Mouse (Mus musculus) gastrocnemius, adult 18-20 months (tissue): ENCODE measurements at regions not wholly inside any gene's neighbourhood (a gene's known extent, or its start where the extent isn't known, plus 50 kb on each side); places are given as distances from the start of the nearest gene placed in this dataset.

Experiments
- DNase-seq: peaks from one replicate; pipeline ENCODE4 v3.0.0; 2021; ENCODE audit warnings: low spot score

GRCm38 (mm10) chr2:79132518-79132845, 122.7 kb upstream of the Itga4 start:
- DNase-seq = no peak

DNA sequence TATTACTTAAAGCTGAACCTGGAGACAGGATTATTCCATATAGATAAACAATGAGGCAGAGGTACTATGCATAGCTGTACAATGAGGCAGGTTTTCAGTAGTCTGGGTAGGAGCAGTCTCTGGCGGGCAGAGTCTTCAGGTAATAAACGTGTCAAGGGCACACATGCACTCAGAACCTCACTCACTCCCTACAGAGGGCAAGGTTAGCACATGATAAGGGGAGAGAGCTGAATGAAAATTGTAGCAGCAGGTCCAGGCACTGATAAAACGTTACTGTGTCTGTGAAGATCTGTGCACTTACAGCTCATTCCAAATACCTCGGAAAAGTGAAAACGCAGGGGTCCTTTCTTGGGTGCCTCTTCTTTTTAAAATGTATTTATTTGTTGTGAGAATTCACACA, 120.9 kb upstream of the Itga4 start:
- no peak for DNase-seq

DNA sequence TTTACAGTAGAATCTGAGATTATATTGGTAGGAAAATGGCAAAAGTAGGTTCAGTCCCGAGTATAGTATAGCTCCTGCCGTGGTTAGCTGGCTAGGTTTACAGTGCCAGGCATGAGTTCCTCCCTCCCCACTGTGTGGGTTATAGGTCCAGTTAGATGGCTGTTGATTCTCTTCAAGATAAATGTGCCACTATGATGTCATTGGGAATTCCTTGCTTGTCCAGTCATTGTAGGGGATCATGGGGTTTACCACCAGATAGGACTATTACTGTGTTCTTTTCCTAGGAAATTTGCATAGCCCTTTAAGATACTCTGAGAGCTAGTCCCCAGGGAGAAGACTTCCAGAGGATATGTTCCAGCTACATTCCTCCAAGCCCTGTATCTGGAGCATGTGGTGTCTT, 119.2 kb upstream of the Itga4 start:
- DNase-seq = no peak

- DNase-seq = no peak
These were observed 118.4 kb upstream of the Itga4 start for GRCm38 (mm10) chr2:79136619-79137458.

GRCm38 (mm10) chr2:79137694-79138171, 117.5 kb upstream of the Itga4 start:
- DNase-seq = no peak

DNA sequence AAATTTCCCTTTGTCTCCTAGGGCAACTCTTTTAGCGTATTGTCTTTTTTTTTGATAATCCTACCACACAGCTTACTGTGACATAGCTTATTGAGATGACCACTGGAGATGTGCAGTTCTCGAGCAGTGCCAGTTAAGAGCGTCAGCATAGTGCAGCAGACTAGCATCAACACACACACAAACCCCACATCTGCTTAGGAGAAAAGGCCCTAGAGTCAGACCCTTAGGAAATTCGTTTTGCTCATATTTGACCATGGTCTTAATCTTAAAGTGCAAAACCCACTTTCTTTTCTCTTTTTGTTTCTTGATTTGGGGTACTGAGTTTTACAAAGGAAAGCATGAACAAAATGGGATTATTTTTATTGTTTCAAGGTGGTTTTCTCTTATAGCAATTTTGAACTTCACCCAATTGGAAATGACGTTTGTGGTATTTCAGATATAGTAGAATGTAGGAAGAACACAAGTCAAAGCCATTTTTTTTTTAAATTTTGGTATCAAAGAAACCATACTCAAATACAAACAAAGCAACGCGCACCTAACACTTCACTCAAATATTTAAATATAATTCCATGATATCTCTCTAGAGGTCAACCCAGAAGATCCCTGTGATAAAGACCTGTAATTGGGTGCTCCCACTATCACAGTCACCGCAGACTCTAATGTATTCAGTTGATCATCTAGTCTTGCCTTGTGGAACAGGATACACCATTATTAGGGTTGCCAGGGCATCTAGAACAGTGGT, 116.7 kb upstream of the Itga4 start:
- no peak for DNase-seq

GRCm38 (mm10) chr2:79141961-79142360, 113.3 kb upstream of the Itga4 start:
- DNase-seq = no peak

- DNase-seq = no peak
These were observed 112.0 kb upstream of the Itga4 start for GRCm38 (mm10) chr2:79143196-79143595.

DNA sequence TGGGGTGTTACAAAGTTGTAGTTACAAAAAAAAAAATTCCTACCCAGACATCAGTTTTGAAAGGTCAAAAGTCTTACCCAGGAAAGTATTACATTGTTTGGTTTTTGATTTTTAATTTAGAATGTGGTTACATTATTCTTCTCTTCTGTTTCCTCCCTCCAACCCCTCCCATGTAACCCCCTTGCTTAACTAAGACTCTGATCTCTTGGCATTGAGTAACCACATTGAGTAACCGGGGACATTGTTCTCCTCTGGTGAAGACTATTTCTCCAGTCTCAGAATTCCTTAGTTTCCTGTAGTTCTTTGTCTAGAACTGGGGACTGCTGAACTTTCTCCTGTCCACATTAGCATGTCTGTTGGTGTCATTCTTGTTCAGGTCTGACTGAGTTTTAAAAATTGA, 109.3 kb upstream of the Itga4 start:
- no peak for DNase-seq

- no peak for DNase-seq
These were observed 108.7 kb upstream of the Itga4 start for GRCm38 (mm10) chr2:79146563-79146962.

- peak; percentile 56 for DNase-seq
These were observed 106.1 kb upstream of the Itga4 start for GRCm38 (mm10) chr2:79149012-79149698.

- no peak for DNase-seq
These were observed 103.6 kb upstream of the Itga4 start for GRCm38 (mm10) chr2:79151610-79152009.

GRCm38 (mm10) chr2:79152031-79152694, 103.1 kb upstream of the Itga4 start:
- no peak for DNase-seq

DNA sequence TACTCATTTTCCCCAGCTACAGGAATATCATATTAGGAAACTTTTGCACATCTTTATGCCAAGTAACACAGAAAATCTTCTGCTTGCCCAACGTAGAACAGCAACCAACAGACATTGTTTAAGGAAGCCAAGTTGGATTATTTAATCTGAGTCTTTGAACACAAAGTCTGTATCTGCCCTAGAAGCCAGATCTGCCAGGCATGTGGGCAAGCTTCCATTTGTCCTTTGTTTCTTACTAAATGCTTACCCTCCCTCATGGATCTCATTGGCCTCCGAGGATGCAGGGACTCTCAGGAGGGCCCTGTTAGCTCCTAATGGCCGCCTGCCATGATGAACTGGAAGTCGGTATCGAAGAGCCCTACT, 102.5 kb upstream of the Itga4 start:
- no peak for DNase-seq

GRCm38 (mm10) chr2:79153070-79153469, 102.2 kb upstream of the Itga4 start:
- no peak for DNase-seq

GRCm38 (mm10) chr2:79158450-79159055, 96.7 kb upstream of the Itga4 start:
- DNase-seq = no peak

DNA sequence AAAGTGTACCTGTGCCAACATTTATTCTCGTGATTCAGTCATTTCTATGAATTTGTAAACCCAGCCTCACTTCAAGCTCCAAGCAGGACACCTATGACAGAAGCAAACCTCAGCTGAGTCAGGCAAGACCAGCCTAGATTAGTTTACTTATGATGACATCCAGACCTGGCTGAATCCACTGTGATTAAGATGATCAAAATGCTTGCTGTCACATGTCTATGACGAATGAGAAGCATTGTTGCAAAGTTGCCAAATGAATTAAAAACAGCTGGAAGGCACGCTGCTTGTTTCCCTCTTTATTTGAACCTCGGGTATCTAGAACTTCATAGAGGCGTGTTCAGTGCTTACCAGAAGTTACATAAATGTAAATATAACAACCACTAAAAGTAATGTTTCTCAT, 95.9 kb upstream of the Itga4 start:
- no peak for DNase-seq

- no peak for DNase-seq
These were observed 82.0 kb upstream of the Itga4 start for GRCm38 (mm10) chr2:79172967-79173919.

DNA sequence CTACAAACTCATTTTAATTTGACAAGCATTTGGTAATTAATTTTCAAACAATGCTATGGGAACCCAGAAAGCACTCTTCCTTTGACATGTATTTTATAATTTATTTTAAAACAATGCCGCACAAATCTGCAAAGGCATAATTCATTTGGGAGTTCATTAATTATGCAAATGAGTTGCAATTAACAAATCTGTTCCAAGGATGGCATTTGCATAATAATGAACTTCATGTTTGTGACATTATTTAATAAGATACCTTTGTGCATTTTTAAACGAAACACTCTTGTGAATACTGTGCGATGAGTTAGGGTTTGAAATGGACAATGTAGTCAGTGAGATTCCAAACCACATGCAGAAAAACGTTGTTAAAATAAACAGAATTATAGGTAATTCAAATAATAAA, 80.9 kb upstream of the Itga4 start:
- DNase-seq = no peak

- DNase-seq = no peak
These were observed 74.4 kb upstream of the Itga4 start for GRCm38 (mm10) chr2:79180782-79181181.
